Mouse (Mus musculus): Measurements from ENCODE around the gene Shank2. TPM values are rescaled to one million over a fixed set of nuclear protein-coding genes. Genes with fewer than 3 reads are reported as not detected.
A peak's percentile ranks its signal among the peaks of the same experiment; 100 is the strongest.

The Shank2 gene
- polyA plus RNA-seq, 1 experiment: 32.5 TPM

DNA sequence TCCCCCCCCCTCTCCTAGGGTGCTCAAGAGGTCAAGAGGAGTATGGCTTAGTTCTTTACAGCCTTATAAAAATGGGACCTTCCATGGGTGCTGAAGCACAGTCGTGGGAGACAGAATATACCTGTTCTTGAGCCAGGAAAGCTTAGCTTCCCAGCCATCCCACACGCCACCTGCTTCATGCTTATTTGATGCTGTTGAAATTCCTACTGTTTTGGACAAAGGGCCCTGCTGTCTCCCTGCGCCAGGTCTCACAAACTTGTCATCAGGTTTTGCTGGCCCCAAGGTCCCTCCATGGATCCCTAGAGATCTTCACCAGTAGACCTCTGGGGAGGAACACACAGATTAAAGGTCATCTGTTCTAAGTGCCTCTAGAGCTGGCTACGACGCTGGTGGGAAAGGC lies 204.5 kb downstream of the Shank2 start:
- DNase-seq (ENCODE audit: low read depth): no peak
- TF ChIP-seq POLR2A (IDR thresholded peaks at IDR 0.05; ENCODE audit: borderline replicate concordance, extremely low read depth, insufficient read depth, insufficient read length, poor library complexity, severe bottlenecking) (no peak), CTCF (IDR thresholded peaks at IDR 0.05; ENCODE audit: borderline replicate concordance, extremely low read depth, insufficient read depth, insufficient read length) (no peak)

DNA sequence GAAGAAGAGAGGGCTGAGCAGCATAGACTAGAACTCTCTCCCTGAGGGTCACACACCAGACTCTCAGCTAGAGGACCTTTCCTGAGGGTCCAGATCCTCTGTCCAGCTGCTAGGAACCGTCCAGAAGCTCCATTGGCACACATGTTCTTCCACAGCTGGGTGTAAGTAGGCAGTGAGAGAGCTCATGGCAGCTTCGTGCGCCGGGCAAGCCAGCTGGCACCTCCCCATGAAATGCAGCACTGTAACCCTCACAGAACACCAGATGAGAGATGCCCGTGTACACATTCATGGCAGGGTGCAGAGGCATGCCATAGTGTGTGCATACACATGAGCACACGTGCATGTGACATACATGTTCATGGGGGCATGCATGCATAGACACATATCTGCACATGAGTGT lies 205.4 kb downstream of the Shank2 start:
- TF ChIP-seq POLR2A (IDR thresholded peaks at IDR 0.05; ENCODE audit: borderline replicate concordance, extremely low read depth, insufficient read depth, insufficient read length, poor library complexity, severe bottlenecking) (no peak), CTCF (IDR thresholded peaks at IDR 0.05; ENCODE audit: borderline replicate concordance, extremely low read depth, insufficient read depth, insufficient read length) (no peak)
- no peak for DNase-seq (ENCODE audit: low read depth)

DNA sequence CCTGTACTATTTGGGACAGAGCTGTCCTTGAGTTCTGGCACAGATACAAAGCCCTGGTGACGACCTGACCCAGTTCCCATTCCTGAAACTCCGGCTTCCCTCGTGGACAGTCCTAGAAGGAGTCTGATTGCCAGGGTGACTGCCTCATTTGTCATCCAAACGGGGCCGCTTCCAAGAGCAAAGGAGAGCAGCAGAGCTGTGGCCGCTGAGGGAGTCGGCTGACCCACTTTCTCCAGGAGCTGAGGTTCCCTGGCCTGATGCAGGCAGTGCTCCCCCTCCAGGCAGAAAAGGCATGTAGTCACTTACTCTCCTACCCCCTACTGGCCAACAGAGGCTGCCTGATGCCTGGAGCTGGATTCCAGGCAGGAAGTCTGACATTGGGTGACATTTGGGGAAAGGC lies 206.1 kb downstream of the Shank2 start:
- peak; percentile 61 for DNase-seq (ENCODE audit: low read depth)
- TF ChIP-seq POLR2A (IDR thresholded peaks at IDR 0.05; ENCODE audit: borderline replicate concordance, extremely low read depth, insufficient read depth, insufficient read length, poor library complexity, severe bottlenecking) (no peak), CTCF (IDR thresholded peaks at IDR 0.05; ENCODE audit: borderline replicate concordance, extremely low read depth, insufficient read depth, insufficient read length) (peak; percentile 72)

DNA sequence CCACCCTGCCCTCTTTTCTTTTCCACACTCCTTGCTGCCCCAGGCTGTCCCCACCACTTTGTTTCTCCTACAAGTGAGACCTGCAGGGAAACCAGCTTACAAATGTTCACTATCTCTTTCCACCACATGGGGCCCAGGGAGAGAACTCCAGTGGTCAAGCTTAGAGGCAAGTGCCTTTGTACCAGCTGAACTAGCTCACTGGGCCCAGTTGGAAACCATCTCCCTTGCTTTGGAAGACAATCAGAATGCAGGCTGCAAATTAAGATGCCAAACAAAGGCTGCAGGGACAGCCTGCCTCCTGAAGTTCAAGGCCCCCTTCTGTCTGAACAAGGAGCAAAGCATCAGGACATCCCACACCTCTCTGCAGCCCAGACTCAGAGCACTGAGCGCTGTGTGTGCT lies 206.9 kb downstream of the Shank2 start:
- TF ChIP-seq POLR2A (IDR thresholded peaks at IDR 0.05; ENCODE audit: borderline replicate concordance, extremely low read depth, insufficient read depth, insufficient read length, poor library complexity, severe bottlenecking): no peak
- no peak for TF ChIP-seq CTCF (IDR thresholded peaks at IDR 0.05; ENCODE audit: borderline replicate concordance, extremely low read depth, insufficient read depth, insufficient read length)
- DNase-seq (ENCODE audit: low read depth): no peak

DNA sequence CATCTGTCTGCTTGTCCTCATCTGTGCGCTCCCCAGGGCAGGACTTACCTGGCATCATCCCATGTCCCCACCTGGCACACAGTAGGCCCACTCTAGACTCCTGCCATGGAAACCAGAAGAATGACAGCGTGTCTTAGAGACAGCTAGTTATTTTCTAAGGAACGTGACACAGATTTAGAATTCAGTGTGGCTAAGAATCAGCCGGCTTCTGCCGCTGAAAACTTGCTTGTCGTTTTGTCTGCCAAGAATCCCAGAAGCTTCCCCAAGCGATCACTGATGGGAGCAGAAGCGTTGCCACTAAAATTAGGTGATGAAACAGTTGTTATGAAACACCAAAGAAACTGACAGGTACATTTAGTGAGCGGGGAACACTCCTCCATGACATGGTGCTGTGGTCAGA lies 208.8 kb downstream of the Shank2 start:
- DNase-seq (ENCODE audit: low read depth): no peak

DNA sequence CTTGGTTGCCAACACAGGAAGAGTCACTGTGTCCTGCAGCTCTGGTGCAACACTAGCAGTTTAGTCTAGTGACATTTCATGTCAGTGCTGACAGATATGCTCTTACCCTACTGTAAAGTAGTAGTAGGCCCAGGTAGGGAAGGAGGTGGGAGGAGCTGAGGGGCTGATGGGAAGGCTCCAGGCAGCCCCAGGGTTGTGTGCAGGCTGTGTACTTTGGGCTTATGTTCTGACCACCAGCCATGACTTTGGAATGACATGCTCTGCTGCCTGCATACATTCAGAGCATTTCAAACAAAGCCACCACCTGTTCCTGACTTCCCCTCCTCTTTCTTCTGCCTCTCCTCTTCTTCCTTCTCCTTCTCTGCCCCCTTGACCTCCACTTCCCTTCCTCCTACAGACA lies 211.0 kb downstream of the Shank2 start:
- no peak for DNase-seq (ENCODE audit: low read depth)
- TF ChIP-seq POLR2A (IDR thresholded peaks at IDR 0.05; ENCODE audit: borderline replicate concordance, extremely low read depth, insufficient read depth, insufficient read length, poor library complexity, severe bottlenecking): no peak
- no peak for TF ChIP-seq CTCF (IDR thresholded peaks at IDR 0.05; ENCODE audit: borderline replicate concordance, extremely low read depth, insufficient read depth, insufficient read length)

More for the DNA sequence above, 208.8 kb downstream of the Shank2 start:
- TF ChIP-seq CTCF (IDR thresholded peaks at IDR 0.05; ENCODE audit: borderline replicate concordance, extremely low read depth, insufficient read depth, insufficient read length) (no peak), POLR2A (IDR thresholded peaks at IDR 0.05; ENCODE audit: borderline replicate concordance, extremely low read depth, insufficient read depth, insufficient read length, poor library complexity, severe bottlenecking) (no peak)

DNA sequence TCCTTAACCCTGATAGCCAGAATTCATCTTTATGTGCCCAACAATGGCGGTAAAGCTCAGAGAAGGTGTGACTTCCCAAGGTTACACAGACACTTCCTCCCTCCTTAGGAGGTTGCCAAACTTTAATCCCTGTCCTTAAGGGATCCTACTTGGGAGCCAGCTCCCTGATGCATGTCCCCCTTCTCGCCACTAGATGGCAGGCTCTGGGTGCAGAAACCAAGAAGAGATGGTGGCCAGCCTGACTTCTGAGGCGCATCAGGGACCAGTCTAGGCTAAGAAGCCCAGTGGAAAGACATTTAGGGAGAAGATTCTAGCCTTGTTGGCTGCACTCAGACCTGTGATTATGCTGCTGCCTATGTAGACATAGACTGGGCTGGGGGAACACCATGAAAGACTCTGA lies 215.5 kb downstream of the Shank2 start:
- TF ChIP-seq POLR2A (IDR thresholded peaks at IDR 0.05; ENCODE audit: borderline replicate concordance, extremely low read depth, insufficient read depth, insufficient read length, poor library complexity, severe bottlenecking) (no peak), CTCF (IDR thresholded peaks at IDR 0.05; ENCODE audit: borderline replicate concordance, extremely low read depth, insufficient read depth, insufficient read length) (peak; percentile 95)
- DNase-seq (ENCODE audit: low read depth): peak; percentile 87

DNA sequence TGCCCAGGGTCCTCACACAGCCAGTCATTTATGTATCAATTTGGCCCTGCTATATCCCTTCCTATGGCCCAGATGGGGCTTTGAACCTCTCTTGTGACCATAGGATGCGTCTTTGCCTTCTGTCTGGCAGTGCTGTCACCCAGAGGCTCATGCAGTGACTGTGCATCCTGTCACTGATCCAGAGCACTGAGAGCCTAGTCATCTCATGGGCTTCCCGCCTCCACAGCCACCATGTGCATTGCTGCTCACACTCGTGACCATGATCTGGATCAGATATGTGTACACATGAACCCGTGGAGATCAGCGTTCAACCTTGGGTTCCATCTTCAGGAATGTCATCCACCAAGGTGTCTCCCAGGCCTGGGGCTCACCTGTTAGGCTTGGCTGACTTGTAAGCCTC lies 227.0 kb downstream of the Shank2 start:
- TF ChIP-seq CTCF (IDR thresholded peaks at IDR 0.05; ENCODE audit: borderline replicate concordance, extremely low read depth, insufficient read depth, insufficient read length) (no peak), POLR2A (IDR thresholded peaks at IDR 0.05; ENCODE audit: borderline replicate concordance, extremely low read depth, insufficient read depth, insufficient read length, poor library complexity, severe bottlenecking) (no peak)
- no peak for DNase-seq (ENCODE audit: low read depth)

DNA sequence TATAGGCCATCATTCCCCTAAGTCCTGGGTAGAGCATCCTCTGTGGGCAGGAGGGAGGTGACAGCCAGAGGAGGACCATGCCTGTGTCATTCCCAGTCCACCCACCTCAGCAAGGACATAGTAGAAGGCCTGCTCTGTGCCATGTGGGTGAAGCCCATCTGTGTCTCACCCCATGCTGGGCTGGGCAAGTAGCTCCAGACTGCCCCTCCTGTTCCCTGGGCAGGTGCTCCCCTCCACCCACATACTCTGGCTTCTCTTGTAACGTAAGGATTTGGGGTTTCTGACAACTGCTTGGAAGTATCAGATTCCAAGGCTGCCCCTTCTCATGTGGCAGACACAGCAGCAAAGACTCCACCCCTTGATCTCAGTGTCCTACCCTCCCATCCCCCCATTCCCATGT lies 227.7 kb downstream of the Shank2 start:
- TF ChIP-seq CTCF (IDR thresholded peaks at IDR 0.05; ENCODE audit: borderline replicate concordance, extremely low read depth, insufficient read depth, insufficient read length): no peak
- no peak for TF ChIP-seq POLR2A (IDR thresholded peaks at IDR 0.05; ENCODE audit: borderline replicate concordance, extremely low read depth, insufficient read depth, insufficient read length, poor library complexity, severe bottlenecking)
- DNase-seq (ENCODE audit: low read depth): no peak

DNA sequence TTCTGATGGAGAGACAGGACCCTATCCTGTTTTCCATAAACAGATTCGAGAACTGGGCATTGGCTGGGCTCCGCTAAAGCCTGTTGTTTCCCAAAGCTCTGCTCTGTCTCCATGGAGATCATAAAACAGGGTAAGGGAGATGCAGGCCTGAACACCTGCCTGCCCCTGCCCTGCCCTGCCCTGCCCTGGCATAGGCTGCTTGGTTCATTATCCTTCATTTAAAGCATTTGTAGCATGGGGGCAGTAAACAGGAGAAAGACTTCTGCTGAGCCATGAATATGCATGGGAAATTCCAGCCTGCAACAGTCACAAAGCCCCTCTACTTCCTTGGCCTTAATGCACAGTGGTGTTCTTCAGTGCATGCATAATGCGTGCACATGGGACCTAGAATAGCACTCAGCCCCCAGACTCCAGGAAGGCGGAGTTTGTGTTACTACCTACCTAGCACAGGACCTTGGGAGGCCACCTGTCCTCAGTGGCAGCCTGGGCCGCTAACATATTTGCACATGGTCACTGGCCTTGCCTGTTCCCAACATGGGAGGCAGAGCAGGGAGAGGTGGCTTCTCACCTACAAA lies 230.5 kb downstream of the Shank2 start:
- DNase-seq (ENCODE audit: low read depth): peak; percentile 74
- no peak for TF ChIP-seq CTCF (IDR thresholded peaks at IDR 0.05; ENCODE audit: borderline replicate concordance, extremely low read depth, insufficient read depth, insufficient read length)
- TF ChIP-seq POLR2A (IDR thresholded peaks at IDR 0.05; ENCODE audit: borderline replicate concordance, extremely low read depth, insufficient read depth, insufficient read length, poor library complexity, severe bottlenecking): no peak

DNA sequence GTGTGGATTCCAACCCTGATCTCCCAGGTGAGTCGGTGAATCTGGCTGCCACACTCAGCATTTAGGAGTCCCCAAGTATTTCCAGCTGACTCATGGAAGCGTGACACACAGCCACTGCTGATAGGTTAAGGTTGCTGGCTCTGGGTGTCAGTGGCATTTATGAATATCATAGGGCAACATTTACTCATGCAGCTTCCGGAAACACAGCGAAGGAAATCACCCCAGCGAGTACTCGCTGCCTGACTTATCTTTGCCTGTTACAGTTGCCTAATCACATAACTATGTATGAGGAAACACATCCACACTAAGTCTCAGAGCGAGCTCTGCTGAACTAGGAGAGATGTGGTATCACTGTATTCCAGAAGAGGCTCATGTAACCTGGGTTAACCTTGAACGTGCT lies 231.8 kb downstream of the Shank2 start:
- no peak for DNase-seq (ENCODE audit: low read depth)
- TF ChIP-seq CTCF (IDR thresholded peaks at IDR 0.05; ENCODE audit: borderline replicate concordance, extremely low read depth, insufficient read depth, insufficient read length): no peak
- TF ChIP-seq POLR2A (IDR thresholded peaks at IDR 0.05; ENCODE audit: borderline replicate concordance, extremely low read depth, insufficient read depth, insufficient read length, poor library complexity, severe bottlenecking): no peak

DNA sequence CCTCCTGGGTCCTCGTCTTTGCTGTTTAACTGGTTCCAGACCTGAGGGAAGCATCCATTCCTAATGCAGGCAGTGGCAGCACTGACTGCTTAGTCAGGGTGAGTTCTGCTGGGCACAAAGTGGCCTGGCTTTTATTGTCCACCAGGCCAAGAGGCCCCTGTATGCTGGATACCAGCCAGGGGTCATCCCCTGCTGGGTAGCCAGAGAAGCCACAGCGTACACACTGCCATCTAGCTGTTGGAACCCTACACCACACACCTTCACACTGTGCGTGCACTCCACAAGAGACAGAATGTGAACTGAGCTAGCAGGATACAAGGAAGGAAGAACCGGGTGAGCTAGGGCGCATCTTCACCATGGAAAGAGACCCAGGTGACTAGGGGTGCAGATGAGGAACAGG lies 233.1 kb downstream of the Shank2 start:
- TF ChIP-seq CTCF (IDR thresholded peaks at IDR 0.05; ENCODE audit: borderline replicate concordance, extremely low read depth, insufficient read depth, insufficient read length): peak; percentile 40; the same call in 1 of the 2 replicates
- no peak for TF ChIP-seq POLR2A (IDR thresholded peaks at IDR 0.05; ENCODE audit: borderline replicate concordance, extremely low read depth, insufficient read depth, insufficient read length, poor library complexity, severe bottlenecking)
- no peak for DNase-seq (ENCODE audit: low read depth)

Measured in brain, embryonic 14.5 days (tissue).